Mouse (Mus musculus): ENCODE measurements around the gene Dytn.
"Not testable (repeated sequence)": the region's sequence is repeated elsewhere in the genome, so short reads cannot be mapped to it uniquely, and the experiment has no call there.

Gene Dytn

GRCm38 (mm10) chr1:63686827-63687226, at the start of gene Dytn:
Dytn (minus strand) TSS chr1:63686927.
- no peak for DNase-seq (ENCODE audit: extremely low spot score, low read depth, low spot score)

- peak; percentile 94 for DNase-seq (ENCODE audit: extremely low spot score, low read depth, low spot score)
These were observed 43.6 kb upstream of the Dytn start, which contains the start of the genes Mdh1b and Fastkd2 for GRCm38 (mm10) chr1:63730240-63730771. Mdh1b (minus strand) TSS chr1:63730318. Fastkd2 (plus strand) TSS chr1:63730614.

GRCm38 (mm10) chr1:63729796-63730195, 43.1 kb upstream of the Dytn start:
- no peak for DNase-seq (ENCODE audit: extremely low spot score, low read depth, low spot score)

- no peak for DNase-seq (ENCODE audit: extremely low spot score, low read depth, low spot score)
These were observed 33.4 kb upstream of the Dytn start for GRCm38 (mm10) chr1:63720161-63720560.

GRCm38 (mm10) chr1:63708876-63709275, 22.1 kb upstream of the Dytn start:
- no peak for DNase-seq (ENCODE audit: extremely low spot score, low read depth, low spot score)

- DNase-seq (ENCODE audit: extremely low spot score, low read depth, low spot score): no peak
These were observed 19.0 kb upstream of the Dytn start for GRCm38 (mm10) chr1:63705733-63706132.

GRCm38 (mm10) chr1:63696861-63697260, 10.1 kb upstream of the Dytn start:
- DNase-seq (ENCODE audit: extremely low spot score, low read depth, low spot score): no peak

GRCm38 (mm10) chr1:63675975-63676374, 10.8 kb downstream of the Dytn start:
- DNase-seq (ENCODE audit: extremely low spot score, low read depth, low spot score): no peak

- peak; percentile 39 for DNase-seq (ENCODE audit: extremely low spot score, low read depth, low spot score)
These were observed 17.9 kb downstream of the Dytn start for GRCm38 (mm10) chr1:63668852-63669160.

- no peak for DNase-seq (ENCODE audit: extremely low spot score, low read depth, low spot score)
These were observed 18.5 kb downstream of the Dytn start for GRCm38 (mm10) chr1:63667949-63668851.

GRCm38 (mm10) chr1:63667201-63667948, 19.4 kb downstream of the Dytn start:
- no peak for DNase-seq (ENCODE audit: extremely low spot score, low read depth, low spot score)

GRCm38 (mm10) chr1:63666089-63666488, 20.6 kb downstream of the Dytn start:
- no peak for DNase-seq (ENCODE audit: extremely low spot score, low read depth, low spot score)

GRCm38 (mm10) chr1:63659591-63659990, 27.1 kb downstream of the Dytn start:
- DNase-seq (ENCODE audit: extremely low spot score, low read depth, low spot score): peak; percentile 76

GRCm38 (mm10) chr1:63658016-63658415, 28.7 kb downstream of the Dytn start:
- DNase-seq (ENCODE audit: extremely low spot score, low read depth, low spot score): peak; percentile 86

GRCm38 (mm10) chr1:63639921-63640320, 46.8 kb downstream of the Dytn start:
- DNase-seq (ENCODE audit: extremely low spot score, low read depth, low spot score): no peak

- not testable (repeated sequence) for DNase-seq (ENCODE audit: extremely low spot score, low read depth, low spot score)
These were observed 56.3 kb downstream of the Dytn start for GRCm38 (mm10) chr1:63630390-63630789.

- no peak for DNase-seq (ENCODE audit: extremely low spot score, low read depth, low spot score)
These were observed 58.5 kb downstream of the Dytn start for GRCm38 (mm10) chr1:63628211-63628610.

- DNase-seq (ENCODE audit: extremely low spot score, low read depth, low spot score): no peak
These were observed 71.1 kb downstream of the Dytn start, which contains the start of gene Gm39653 for GRCm38 (mm10) chr1:63615668-63616067. Gm39653 (plus strand) TSS chr1:63615968.

GRCm38 (mm10) chr1:63614594-63614993, 72.1 kb downstream of the Dytn start:
- peak; percentile 58 for DNase-seq (ENCODE audit: extremely low spot score, low read depth, low spot score)

GRCm38 (mm10) chr1:63609613-63610012, 77.1 kb downstream of the Dytn start:
- no peak for DNase-seq (ENCODE audit: extremely low spot score, low read depth, low spot score)

GRCm38 (mm10) chr1:63603870-63604500, 82.7 kb downstream of the Dytn start:
- DNase-seq (ENCODE audit: extremely low spot score, low read depth, low spot score): no peak

Measured in hindlimb bud, embryonic 11.5 days (tissue).